Mouse (Mus musculus) c-Kit-negative CD71-positive TER-119-positive erythroid progenitor cells, embryonic 14.5 days (primary cell): ENCODE measurements around the gene Spaar.

ENCODE experiments used
- DNase-seq: peaks from one replicate; pipeline ENCODE4 v3.0.0-alpha.2; 2013; ENCODE audit warnings: low read depth, low spot score

Spaar gene

GRCm38 (mm10) chr4:43798936-43799335, 69.1 kb downstream of the Spaar start:
- no peak for DNase-seq
